Mouse (Mus musculus): ENCODE measurements around the gene Dcaf1. TPM values are rescaled to one million over a fixed set of nuclear protein-coding genes. Genes with fewer than 3 reads are reported as not detected.
A peak's percentile ranks its signal among the peaks of the same experiment; 100 is the strongest.

Dcaf1 gene
- 10 to 100 TPM; 23.3 to 29.6 TPM for total RNA-seq (2021)

- DNase-seq (ENCODE audit: low spot score), result peak; percentile 85
- intact Hi-C loops (cut with DNase I), result loop anchor here (2.0 kb wide), 1 partner anchor 33 kb away; the partner anchor contains the start of gene Rad54l2
These were observed at the start of gene Dcaf1 for GRCm38 (mm10) chr9:106821618-106822380. TSS of gene Dcaf1 (plus strand) at chr9:106821874.

GRCm38 (mm10) chr9:106776116-106776515, 45.6 kb upstream of the Dcaf1 start:
- intact Hi-C loops (cut with DNase I), result no loop called here
- DNase-seq (ENCODE audit: low spot score), result no peak

GRCm38 (mm10) chr9:106777423-106777822, 44.3 kb upstream of the Dcaf1 start:
- intact Hi-C loops (cut with DNase I), result no loop called here
- DNase-seq (ENCODE audit: low spot score), result no peak

DNA sequence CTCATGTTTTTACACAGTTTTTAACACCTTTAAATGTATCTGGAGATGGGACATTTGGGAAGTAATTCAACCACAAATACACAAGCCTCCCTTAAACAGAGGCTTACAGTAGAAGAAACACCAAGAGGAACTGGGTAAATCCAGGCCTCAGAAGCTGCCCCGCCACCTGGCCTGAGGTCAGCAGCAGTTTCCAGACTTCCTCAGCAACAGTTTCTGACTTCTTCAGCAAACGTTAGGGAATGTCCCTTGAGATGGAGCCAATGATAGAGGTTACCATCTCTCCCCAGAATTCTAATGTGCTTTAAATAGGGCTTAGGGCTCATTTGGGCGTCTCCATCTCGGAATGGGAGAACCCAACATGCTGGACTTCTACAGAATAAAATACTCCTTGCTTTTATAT, 43.4 kb upstream of the Dcaf1 start:
- no peak for DNase-seq (ENCODE audit: low spot score)
- intact Hi-C loops (cut with DNase I), result no loop called here

DNA sequence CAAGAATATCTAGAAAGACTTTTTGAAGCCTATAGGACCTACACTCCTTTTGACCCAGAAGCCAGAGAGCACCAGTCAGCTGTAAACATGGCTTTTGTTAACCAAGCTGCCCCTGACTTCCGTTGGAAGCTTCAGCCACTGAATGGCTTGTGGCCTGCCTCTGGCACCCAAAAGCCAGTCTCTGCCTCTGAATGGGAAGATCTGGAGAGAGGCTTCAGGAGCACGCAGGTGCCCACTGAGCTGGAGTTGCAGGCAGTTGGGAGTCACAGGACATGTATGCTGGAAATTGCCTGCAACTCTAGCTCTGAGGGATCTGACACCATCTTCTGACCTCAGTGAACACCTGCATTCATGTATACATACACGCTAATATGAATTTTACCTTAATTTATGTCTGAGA, 41.6 kb upstream of the Dcaf1 start:
- no peak for DNase-seq (ENCODE audit: low spot score)
- intact Hi-C loops (cut with DNase I), result no loop called here

DNA sequence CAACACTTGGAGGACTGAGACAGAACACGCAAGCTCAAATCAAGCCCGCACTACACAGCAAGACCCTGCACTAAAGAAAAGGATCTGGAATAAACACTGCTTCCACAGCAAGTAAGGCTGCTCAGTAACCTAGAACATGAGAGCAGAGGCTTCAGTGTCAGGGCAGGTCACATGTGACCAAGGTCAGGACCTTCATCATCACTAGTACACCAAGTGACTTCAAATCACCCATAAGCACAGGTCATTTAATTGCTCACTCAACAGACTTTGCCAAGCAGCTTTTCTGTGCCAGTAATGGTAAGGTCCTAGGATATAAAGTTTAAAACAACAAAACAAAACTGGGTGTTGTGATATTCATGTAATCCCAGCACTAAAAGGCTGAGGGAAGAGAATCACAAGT, 38.1 kb upstream of the Dcaf1 start:
- intact Hi-C loops (cut with DNase I), result no loop called here
- DNase-seq (ENCODE audit: low spot score), result no peak

GRCm38 (mm10) chr9:106785206-106785605, 36.5 kb upstream of the Dcaf1 start:
- intact Hi-C loops (cut with DNase I), result no loop called here
- DNase-seq (ENCODE audit: low spot score), result no peak

DNA sequence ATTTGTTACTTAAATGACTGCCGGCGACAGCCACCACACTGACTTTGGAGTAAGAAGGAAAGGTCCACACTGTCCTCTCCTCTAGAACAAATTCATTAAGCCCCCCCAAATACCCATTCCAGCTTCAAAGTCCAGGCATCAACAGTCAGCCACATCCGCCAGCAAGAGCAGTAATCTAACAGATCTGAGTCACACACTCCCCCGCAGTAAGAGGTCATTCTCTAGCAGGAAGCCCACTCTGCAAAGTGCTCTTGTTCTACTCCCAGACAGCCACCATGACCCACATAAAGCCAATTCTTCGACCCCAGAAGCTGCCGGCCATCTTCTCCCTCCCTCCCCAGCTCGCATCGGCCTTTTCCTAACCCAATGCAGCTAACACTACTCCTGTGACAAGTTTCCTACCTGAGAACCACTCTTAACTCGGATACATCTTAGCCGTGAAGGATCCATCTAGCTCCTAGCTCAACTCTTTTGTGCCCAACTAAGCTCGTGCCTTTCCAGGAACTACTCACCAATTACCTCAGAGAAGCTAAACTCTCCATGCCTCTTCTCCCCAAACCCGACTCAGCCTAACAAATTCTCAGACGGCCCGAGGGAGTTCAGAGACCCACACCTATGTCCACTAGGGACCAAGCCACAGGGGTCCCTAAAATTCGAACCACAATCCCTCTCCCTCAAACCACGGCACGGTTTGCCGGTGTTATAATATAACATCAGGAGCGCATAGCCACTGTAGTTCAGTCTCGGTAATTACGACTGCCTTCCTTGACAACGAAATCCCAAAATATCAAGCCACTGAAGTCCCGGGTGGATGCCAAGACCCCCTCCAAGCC, 33.5 kb upstream of the Dcaf1 start:
- intact Hi-C loops (cut with DNase I), result loop anchor here (2.0 kb wide), 1 partner anchor 33 kb away; the partner anchor contains the start of gene Dcaf1
- DNase-seq (ENCODE audit: low spot score), result no peak

DNA sequence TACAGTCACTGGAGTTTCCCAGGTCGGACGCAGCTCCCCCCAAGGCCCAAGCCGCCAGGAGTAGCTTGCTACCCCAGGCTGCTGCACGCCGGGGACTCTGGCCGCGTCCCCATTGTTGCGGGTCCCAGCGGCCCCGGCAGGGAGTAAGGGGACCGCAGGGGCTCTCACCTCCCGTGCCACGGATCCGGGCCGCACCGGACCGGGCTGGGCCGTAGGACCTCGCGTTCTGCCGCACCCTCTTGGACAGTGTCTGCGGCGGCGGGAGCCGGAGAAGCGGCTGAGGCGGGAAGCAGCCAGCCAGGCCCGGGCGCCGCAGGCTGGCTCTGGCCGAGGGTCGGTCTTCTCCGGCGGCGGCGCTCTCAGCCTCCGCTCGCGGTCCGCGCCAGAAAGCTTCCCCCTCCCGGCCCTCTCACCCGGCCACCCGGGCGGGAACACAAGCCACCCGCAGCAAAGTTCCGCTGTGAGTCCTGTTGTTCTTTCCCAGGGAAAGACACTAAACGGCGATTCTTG, 32.8 kb upstream of the Dcaf1 start, which contains the start of gene Rad54l2:
Gene Rad54l2, minus strand, starts transcription at position 383 of the 510 bp plus-strand sequence.
- intact Hi-C loops (cut with DNase I), result loop anchor here (2.0 kb wide), 1 partner anchor 32 kb away; the partner anchor contains the start of gene Dcaf1
- peak; percentile 62 for DNase-seq (ENCODE audit: low spot score)

DNA sequence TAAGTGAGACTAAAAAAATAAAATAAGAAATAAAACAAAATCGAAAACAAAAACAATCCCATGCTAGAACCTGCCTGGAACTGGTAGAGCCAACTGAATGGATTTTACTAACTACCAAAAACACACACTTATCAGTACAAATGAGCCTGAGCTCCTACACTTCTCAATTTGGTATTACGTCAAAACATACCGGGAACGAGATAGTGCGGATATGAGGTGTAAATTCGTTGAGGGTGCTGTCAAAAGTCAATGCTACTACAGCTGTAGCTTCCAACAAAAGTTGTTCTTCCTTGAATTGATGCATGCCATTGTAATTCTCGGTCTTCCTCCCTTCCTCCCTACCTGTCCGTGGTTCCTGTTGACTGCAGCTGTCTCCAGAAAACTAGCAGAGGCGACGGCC, 32.3 kb upstream of the Dcaf1 start:
- DNase-seq (ENCODE audit: low spot score), result no peak
- intact Hi-C loops (cut with DNase I), result loop anchor here (2.0 kb wide), 1 partner anchor 31 kb away; the partner anchor contains the start of gene Dcaf1

GRCm38 (mm10) chr9:106790831-106791230, 30.8 kb upstream of the Dcaf1 start:
- intact Hi-C loops (cut with DNase I), result no loop called here
- no peak for DNase-seq (ENCODE audit: low spot score)

- no peak for DNase-seq (ENCODE audit: low spot score)
- intact Hi-C loops (cut with DNase I), result no loop called here
These were observed 15.2 kb upstream of the Dcaf1 start for GRCm38 (mm10) chr9:106806503-106806902.

GRCm38 (mm10) chr9:106818191-106818590, 3.5 kb upstream of the Dcaf1 start:
- intact Hi-C loops (cut with DNase I), result no loop called here

DNA sequence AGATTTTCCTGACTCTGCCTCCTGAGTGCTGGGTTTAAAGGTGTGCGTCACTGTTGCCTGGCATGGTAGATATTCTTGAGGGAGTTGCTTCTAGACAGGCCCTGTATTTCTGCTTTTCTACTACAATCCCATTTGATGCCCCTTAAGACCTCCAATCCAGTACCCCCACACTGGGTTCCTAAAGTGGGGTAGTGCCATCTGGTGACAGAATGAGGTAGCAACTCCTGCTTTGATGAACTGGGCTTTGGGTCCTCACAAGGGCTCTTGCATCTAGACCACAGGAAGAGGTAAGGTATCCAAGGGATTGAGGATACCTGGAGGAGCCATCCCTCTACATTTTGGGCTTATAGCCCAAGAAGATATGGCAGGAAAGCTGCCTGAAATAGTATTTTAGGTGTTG, 2.5 kb upstream of the Dcaf1 start:
- intact Hi-C loops (cut with DNase I), result loop anchor here (1.0 kb wide), 1 partner anchor 132 kb away; no protein-coding TSS in a partner anchor
- DNase-seq (ENCODE audit: low spot score), result no peak

More at GRCm38 (mm10) chr9:106818191-106818590, 3.5 kb upstream of the Dcaf1 start:
- DNase-seq (ENCODE audit: low spot score), result no peak

GRCm38 (mm10) chr9:106821050-106821617, 540 bp upstream of the Dcaf1 start:
- no peak for DNase-seq (ENCODE audit: low spot score)
- intact Hi-C loops (cut with DNase I), result loop anchor here (2.0 kb wide), 1 partner anchor 32 kb away; the partner anchor contains the start of gene Rad54l2

- intact Hi-C loops (cut with DNase I), result no loop called here
- peak; percentile 76 for DNase-seq (ENCODE audit: low spot score)
These were observed 869 bp downstream of the Dcaf1 start for GRCm38 (mm10) chr9:106822381-106823104.

- no peak for DNase-seq (ENCODE audit: low spot score)
- intact Hi-C loops (cut with DNase I), result no loop called here
These were observed 18.9 kb downstream of the Dcaf1 start for GRCm38 (mm10) chr9:106840569-106840968.

GRCm38 (mm10) chr9:106842800-106843199, 21.1 kb downstream of the Dcaf1 start:
- intact Hi-C loops (cut with DNase I), result no loop called here
- DNase-seq (ENCODE audit: low spot score), result no peak

DNA sequence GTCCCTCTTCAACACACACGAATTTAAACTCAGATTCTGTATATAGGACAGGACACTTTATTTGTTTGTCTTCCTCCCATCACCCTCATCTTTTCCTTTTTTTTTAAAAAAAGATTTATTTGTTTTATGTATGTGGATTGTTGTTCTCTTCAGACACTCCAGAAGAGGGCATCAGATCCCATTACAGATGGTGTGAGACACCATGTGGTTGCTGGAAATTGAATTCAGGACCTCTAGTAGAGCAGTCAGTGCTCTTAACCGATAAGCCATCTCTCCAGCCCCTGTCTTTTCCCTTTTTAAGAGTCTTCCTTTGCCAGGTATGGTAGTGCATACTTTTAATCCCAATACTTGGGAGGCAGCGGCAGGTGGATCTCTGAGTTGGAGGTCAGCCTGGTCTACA, 35.0 kb downstream of the Dcaf1 start:
- intact Hi-C loops (cut with DNase I), result no loop called here
- DNase-seq (ENCODE audit: low spot score), result no peak

Measured in heart, postnatal 25 days (tissue).